Mouse (Mus musculus) left cerebral cortex, adult 11 months (tissue): ENCODE measurements at regions not wholly inside any gene's neighbourhood (a gene's known extent, or its start where the extent isn't known, plus 50 kb on each side); places are given as distances from the start of the nearest gene placed in this dataset.
A peak's percentile ranks its signal among the peaks of the same experiment; 100 is the strongest.
"Not testable (repeated sequence)": the region's sequence is repeated elsewhere in the genome, so short reads cannot be mapped to it uniquely, and the experiment has no call there.

Experiments used
- DNase-seq: peaks from one replicate; pipeline ENCODE4 v3.0.0; 2022; ENCODE audit warnings: low spot score

DNA sequence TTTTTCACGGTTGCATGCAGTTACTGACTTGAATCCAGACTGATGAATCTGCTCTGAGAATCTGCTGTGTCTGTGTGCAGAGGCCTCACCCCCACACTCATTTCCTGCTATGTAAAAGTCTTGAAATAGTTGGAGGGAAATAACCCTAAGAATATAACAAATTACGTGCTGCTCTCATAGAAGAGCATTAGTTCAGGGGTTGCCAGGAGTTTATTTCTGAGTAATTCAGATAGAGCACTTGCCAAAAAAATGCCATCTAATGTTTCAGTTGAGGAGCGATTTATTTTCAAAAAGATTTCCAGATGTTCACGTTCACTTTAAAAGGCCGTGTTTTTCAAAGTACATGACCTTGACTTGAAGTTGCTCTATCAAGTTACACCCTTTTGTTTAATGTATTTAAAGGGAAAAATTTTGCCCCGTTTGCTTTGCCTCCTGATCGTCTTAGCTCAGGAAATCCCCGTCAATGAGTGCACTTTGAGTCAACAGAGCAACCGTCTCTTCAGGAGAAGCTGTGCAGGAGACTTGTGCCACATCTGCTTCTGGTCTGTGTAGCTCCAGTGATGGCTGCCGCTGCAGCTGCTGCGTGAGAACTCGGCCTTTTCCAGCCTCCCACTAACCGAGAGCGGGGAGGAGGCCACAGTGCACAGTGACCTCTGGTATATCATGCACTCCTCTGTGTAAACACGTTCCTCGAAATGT, 50.9 kb upstream of the Sec61g start:
- no peak for DNase-seq

DNA sequence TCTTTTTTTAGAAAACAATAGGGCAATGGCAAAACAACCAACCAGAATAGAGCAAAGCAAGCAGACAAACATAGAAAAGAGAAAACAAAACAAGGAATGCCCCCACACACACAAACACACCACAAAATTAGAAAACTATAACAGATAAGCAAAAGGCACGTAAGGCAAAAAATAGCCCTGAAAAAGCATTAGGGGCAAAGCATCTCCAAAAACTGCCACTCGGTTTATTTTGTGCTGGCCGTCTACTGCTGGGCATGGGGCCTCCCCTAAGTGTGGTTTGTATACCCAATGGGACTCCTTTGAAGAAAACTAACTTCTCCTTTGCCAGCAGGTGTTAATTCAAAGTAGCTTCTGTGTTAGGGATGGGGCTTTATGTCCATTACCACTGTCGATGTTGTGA, 53.4 kb upstream of the Sec61g start:
- DNase-seq = no peak

DNA sequence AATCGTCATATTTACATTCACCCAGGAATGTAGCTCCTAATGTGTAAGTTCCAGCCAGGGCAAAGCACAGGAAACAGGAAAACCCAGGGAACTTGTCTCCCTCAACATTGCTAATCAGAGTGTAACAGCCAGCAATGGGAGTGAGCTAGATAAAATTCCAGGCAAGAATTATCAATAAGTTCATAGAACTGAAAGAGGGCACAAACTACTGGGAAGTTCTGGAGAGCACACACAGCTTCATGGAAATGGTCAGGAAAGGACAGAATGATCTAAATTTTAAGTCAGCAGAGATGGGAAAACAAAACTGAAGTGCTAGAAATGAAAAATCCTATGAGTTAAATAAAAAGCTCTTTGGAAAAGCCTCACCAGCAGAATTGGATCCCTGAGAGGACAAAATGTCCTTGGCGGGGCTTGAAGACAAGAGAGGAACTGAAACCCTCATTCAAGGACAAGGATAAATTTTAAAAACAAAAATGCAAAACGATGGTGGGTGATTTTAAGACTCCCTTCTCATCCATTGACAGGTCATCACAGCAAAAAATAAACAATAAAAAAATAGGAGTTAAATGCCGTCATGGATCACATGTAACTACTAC, 80.9 kb upstream of the Sec61g start:
- DNase-seq = no peak

DNA sequence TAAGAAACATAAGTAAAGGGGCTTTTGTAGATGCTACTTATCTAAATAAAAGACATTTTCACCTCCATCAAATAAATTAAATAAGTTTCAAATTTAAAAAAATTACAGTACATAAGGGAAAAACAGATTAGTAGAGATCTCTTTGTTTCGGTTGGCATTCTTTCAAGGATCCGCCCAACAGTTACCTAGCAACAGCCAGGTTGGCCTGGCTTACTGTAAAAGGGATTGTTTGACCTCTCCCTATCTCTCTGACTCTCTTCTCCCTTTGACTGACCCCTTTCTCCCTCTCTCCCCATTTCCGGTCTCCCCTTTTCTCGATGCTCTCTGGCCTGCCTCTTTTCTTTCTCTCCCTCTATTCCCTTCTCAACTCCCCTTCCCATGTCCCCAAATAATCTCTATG, 82.3 kb upstream of the Sec61g start:
- DNase-seq = no peak

DNA sequence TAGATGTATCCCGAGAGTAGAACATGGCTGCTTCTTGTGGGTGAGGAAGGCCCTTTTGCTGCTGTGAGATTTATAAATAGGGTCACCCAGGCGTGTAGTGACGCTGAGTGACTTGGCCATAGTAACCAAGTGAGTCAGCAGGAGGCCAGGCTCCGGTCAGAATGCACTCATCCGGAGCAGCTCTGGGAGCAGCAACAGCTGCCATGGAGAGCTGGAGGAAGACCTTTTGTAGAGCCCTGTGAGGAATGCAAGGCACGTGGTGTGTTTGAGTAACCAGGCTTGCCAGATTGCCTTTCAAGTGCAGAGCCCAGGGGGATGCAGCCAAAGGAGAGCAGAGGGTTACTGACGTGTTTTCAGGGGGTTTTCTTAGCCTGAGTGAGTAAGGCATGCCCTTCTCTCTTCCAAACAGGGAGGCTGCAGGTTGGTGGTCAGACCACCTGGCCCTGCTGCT, 83.2 kb upstream of the Sec61g start:
- peak; percentile 33 for DNase-seq

DNA sequence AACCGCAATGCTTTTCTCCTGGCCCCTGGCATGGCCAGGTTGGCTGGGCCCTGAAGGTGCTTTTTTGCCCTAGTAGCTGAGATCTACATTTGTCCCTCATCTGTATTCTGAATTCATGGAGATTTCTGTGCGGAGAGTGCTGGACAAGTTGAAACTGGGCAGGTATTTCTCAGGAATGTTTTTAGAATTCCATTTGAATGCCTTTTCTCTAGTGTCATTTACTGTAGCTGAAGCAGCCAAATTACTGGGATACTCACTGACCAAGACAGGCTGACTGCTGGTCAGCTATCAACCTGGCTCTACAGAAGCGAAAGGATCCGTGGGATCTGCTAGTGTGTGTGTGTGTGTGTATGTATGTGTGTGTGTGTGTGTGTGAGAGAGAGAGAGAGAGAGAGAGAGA, 83.7 kb upstream of the Sec61g start:
- DNase-seq = no peak

DNA sequence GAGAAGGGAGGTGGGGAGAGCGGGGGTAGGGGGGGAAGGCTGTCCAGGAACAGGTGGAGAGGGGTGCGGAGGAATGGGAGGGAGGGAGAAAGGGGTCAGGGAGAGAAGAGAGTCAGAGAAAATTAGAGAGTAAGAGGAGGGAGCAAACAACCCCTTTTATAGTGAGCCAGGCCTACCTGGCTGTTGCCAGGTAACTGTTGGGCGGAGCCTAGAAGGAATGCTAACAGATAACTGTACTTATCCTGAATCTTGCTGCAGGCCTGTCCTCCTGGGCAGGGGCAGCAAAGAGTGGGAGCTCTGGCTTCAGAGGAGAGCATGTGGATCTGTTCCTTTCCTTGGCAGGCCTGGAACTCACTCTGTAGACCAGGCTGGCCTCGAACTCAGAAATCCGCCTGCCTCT, 84.5 kb upstream of the Sec61g start:
- no peak for DNase-seq

DNA sequence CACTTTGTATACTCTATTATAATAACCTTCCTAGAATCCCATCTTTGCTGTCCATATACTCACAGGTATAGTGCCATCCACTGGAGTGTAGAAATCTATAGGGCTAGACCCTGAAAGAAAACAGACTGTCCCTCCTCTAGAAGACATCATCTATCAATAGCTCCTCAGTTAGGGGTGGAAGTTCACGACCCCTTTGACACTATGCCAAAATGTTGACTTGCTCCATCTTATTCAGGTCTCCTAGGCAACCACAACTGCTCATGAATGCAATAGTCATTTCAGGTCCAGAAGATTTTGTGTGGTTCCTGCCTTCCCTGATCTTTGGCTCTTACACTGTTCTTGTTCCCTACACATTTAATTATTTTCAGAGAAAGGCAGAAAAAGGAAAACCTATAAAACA, 86.5 kb upstream of the Sec61g start:
- DNase-seq = no peak

DNA sequence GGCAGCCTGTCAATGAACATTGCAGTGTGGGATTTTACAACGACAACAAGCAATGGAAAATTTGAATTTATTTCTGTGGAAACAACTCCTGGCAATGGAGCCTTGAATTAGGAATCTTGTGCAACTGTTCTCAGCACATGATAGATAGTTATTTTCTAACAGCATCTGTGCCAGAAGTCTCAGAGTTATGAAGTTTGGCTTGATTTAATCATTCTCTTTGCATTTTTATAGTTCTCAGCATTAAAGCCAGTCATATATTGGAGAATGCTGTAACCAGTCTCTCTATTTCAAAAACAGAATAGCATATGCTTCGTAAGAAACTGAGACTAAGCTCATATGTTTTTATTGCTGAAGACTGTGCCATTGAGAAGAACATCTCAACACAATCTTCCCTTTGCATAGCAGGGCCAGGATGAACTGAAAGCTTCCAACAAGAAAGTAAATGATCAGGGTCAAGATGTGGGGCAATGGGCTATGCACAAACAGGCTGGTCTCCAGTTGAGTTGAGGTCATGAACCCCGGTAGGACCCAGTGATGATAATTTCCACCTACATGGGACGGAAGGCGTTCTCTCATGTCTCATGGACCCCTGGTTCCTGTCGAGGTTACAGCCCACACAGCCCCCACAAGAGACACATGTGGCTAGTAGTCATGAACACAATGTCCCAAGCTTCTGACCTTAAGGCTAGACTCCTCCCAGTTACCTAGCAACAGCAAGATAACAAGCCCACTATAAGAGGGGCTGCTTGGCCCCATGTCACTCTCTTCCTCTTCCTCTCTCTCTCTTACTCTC, 89.0 kb upstream of the Sec61g start:
- no peak for DNase-seq

DNA sequence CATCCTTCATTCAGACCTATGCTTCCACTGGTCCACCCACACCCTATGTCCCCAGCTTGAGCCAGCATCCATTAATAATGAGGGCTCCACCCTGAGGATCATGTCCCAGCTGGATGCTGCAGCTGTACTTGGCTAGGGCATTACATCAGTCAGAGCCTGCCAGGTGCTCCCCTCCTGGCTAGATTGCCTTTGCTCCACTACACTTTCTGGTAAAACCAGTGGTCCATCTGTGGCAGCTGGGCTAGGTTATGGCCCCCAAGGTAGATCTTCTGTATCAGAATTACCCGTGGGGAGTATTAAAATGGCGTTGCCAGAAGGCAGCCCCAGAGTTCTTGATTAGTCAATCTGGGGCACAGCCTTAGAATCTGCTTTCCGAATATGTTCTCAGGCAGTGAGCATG, 94.7 kb upstream of the Sec61g start:
- DNase-seq = no peak

DNA sequence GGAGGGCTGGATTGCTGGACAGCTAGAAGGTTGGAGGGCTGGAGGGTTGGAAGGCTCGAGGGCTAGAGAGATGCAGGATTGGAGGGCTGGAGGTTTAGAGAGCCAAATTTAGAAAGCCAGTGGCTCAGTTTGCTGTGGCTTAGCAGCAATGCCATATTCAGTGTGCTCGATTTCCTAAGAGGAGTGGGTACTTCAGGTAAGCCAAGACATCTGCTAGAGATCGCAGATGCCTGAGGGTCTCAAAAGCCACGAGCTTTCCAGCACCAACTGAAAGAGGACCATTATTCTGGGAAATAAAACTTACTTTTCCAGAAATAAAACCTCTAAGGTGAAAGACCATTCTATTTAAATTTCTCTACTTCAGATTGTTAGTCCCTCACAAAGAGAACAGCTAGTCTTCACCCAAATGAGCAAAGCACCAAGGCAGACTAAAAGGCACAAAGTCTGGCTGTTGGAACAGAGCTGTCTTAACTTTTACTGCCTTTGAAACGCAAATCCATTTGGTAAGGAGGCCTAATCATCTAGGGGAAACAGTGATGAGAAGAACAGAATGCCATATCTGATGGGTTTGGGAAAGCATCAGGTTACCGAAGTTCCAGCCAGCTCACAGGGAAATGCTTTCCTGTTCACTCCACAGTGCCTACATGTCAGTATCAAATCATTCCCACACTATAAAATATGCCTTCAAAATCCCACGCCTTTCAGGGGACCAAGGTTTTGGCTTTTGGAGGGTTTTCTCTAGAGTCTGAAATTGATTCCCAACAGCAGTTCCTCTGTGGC, 98.3 kb upstream of the Sec61g start:
- DNase-seq = no peak

DNA sequence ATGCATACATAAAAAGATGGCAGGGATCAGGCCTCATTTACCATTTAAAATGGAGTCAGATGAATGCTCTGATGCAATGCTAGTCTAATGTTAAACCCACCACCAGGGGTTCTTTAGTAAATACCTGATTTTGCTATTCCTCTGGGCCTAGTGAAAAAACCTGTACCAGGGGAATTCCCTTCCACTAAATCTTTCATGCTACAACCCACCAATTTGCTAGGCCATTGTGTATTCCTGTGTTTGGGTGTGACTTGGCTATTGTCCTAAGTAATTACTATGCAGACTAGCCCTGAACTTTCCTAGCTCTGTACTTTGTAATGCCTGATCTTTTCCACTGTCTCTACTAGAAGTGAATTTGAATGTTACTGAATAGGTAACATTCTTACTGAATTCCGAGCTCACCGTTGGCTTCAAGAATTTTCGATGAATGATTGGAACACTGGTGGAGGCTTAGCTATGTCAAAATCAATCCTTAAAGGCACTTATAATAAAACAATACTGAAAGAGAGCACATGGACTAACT, 99.7 kb upstream of the Sec61g start:
- DNase-seq = not testable (repeated sequence)

DNA sequence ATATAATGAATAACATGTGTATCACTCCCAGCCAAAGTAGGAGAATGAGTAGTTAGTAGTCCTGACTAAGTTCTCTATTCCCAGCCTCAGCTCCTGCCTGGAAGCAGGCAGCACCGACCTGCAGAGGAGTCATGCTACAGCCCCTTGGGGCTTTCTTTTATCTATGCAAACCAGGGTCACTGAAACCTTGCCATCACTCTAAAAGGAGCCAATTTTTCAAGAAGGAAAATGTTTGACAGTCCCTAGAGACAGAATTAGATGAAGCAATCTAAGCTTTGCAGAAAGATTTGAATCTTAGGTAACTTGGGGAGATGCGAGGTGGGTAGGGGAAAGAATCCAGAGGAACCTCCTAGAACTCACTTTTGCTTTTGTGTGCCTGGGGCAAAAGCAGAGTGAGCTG, 103.5 kb upstream of the Sec61g start:
- DNase-seq = no peak

DNA sequence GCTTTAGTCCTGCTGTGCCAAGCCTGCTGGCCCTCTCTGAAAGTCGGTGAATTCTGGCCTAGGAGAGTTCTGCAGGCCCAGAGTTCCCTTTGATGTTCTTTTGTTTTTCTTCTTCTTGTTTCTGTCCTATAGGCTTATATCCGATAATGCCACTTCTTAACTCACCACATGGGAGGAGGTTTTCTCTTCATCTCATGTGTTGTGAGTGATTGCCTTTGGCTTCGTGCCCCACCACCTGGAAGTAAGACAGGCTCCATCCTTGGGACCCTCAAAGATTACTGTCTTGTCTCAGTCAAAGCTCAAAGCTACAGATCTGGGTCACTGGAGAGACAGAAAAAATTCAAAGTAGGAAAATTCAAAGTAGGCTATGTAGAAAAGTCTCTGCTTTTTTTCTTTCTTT, 104.2 kb upstream of the Sec61g start:
- no peak for DNase-seq

DNA sequence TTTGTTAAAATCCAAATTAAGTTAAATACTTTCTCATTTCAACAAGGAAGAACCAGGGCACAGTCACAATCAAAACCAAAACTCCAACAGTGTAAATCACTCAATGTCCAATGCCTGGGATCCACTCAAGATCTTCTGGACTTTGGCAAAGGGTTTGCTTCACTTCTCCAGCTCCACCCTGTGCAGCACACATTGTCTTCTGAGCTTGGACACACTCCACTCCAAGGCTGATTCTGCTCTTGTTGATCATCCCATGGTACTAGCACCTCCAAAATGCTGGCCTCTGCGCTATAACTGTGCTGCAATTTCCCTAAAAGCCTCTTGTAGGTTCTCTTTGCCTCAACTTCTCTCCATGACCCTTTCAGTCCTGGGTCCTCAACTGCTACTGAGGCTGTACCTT, 111.5 kb upstream of the Sec61g start:
- no peak for DNase-seq

DNA sequence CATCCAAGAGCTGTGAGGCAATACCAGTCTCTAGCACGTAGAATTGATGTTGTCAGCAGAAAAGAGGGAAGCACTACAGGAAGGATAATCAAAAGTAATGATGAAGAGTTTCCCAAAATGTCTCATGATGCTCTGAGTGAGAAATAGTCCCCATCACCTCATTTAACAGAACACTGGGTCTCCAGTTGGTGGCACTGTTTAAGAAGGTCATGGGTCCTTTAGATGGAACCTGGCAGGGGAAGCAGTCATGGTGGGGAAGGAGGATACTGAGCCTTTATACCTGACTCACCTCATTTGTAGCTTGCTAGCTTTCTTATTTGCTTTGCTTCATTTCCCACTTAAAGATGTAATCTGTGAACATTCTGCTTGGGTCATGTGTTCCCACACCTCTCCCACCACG, 115.4 kb upstream of the Sec61g start:
- DNase-seq = no peak

DNA sequence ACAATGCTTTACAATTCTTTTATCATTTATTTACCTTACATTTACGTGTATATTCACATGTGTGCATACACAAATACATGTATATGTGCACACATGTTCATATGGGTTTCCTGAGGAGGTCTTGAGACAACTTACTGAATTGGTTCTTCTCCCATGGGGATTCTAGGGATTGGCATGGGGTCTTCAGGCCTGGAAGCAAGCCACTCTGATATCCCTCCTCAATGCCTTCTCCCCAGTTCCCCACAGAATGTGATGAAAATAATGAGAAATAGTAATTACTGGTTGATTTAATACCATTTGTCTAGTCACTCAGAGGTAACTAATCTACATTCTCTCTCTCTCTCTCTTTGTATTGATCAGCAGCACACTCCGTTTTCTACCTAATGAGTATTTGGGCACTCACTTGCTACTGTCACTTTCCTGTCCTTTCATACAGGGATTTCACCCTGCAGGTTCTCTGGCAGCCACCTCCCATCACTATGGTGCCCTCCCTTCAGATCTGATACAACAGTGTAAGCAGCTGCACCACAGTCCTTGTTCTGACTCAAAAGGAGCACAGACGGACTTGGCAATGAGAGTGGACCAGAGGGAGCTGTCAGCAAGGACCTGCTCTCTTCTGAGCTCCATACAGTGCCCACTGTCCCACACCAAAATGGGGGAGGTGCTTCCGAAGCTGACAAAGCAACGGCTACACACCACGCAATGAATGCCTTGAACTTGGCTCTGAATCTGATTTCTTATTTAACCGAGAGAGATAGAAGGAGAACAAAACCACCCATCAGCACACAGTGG, 119.2 kb upstream of the Sec61g start:
- DNase-seq = no peak

DNA sequence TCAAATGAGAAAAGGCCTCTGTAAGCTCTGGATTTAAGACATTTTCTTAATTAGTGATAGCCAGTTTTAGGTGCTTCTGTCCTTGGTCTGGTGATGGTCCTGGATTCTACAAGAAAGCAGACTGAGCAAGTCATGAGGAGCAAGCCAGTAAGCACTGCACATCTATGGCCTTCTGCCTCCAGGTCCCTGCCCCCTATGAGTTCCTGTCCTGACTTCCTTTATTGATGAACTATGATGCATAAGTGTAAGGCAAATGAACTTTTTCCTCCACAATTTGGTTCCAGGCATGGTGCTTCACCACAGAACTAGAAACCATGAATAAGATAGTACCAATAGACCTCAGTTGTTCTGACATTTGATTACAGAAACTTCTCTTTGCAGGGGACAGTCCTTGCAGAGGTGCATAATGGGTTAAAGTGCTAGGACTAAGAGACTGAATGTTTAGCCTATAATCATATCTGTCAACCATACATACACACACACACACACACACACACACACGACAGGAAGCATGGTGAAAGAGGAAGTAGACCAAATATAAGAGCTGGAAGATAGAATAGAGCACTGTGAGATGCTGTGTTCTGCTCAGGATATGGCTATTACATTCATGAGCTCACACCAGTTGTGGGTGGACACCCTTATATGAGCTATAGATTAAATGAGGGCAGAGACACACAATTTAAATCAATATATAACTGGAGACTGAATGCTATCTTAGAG, 121.3 kb upstream of the Sec61g start:
- no peak for DNase-seq

DNA sequence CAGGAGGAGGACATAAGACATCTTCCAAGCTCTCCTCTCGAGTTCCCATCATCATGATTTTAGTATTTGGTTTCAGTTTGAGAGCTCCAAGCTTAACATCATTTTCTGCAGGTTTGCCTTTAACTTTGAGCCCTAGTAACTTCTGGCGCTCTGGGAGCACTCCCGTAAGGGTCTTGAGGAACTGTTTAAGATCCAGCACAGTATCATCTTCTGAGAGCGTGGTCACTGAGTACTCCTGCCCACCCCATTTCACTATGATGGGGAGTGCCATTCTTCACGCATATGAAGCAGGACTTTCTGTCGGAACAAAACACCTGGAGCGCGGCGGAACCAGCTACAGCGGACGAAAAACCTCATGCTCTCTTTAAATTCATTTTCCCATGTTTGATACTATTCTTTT, 116.2 kb upstream of the Egfr start:
- DNase-seq = not testable (repeated sequence)

DNA sequence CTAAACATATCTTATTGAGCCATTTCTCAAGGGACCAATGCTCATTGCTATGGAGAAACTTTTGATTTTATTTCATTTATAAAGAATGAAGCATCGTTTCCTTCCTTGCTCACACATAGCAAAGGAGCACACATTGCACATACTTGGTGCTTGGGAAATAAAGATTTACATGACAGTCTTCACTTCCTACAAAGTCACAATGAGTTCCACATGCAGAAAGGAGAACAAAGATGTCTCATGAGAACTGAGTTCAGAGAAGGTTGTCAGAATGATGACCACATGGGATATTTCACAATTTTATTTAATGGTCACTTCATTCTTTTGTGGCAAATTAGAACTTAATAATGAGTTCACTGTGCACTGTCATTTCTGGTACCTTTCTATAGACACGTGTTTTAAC, 114.3 kb upstream of the Egfr start:
- no peak for DNase-seq

DNA sequence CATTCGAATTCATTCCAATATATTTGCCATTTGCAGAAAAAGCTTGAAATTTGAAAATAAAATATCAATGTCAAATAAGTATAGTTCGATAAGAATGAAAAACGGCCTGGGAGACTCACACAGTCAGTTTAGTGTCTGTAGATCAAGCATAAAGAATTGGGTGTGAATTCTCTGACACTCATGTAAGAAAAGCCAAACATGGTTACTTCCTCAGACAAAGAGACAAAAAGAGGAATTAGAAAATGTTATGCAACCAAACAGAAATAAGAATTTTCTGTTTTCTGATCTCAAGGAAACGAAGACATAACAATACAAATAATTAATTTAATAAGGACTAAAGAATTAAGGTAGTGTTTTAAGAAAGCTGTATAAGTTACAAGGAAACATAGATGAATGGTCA, 113.7 kb upstream of the Egfr start:
- DNase-seq = no peak
